Mouse (Mus musculus) heart, embryonic 15.5 days (tissue): ENCODE results near the gene Nop16. TPM values are rescaled to one million over a fixed set of nuclear protein-coding genes. Genes with fewer than 3 reads are reported as not detected.

Experiments
- ATAC-seq: fragments of 200-750 bp; cut with Nextera tagmentation; replicated peaks from 2 replicates; pipeline ENCODE4 v1.8.0; 2017; ENCODE audit warnings: low read depth, moderate TSS enrichment; ENCODE audit not compliant: insufficient number of reproducible peaks, insufficient read depth, low FRiP score
- H3K27ac ChIP-seq: fragments of 300-500 bp; sonication (generic); 2 replicates; pipeline ENCODE4 v1.5.1; 2015; ENCODE audit warnings: mild to moderate bottlenecking, inconsistent platforms
- H3K27me3 ChIP-seq: fragments of 300-500 bp; sonication (generic); 2 replicates; pipeline ENCODE4 v1.6.1; 2015; ENCODE audit warnings: inconsistent platforms
- H3K36me3 ChIP-seq: fragments of 300-500 bp; sonication (generic); 2 replicates; pipeline ENCODE4 v1.6.1; 2015; ENCODE audit warnings: mild to moderate bottlenecking, inconsistent platforms
- H3K4me1 ChIP-seq: fragments of 300-500 bp; sonication (generic); replicated peaks from 2 replicates; pipeline ENCODE4 v1.6.1; 2015; ENCODE audit warnings: inconsistent platforms
- H3K4me2 ChIP-seq: fragments of 300-500 bp; sonication (generic); 2 replicates; pipeline ENCODE4 v1.6.1; 2015; ENCODE audit warnings: inconsistent platforms, mild to moderate bottlenecking, moderate library complexity
- H3K4me3 ChIP-seq: fragments of 300-500 bp; sonication (generic); 2 replicates; pipeline ENCODE4 v1.5.1; 2015; ENCODE audit warnings: mild to moderate bottlenecking, inconsistent platforms
- H3K9ac ChIP-seq: fragments of 300-500 bp; sonication (generic); 2 replicates; pipeline ENCODE4 v1.6.1; 2015; ENCODE audit warnings: mild to moderate bottlenecking, inconsistent platforms
- H3K9me3 ChIP-seq: fragments of 300-500 bp; sonication (generic); replicated peaks from 2 replicates; pipeline ENCODE4 v1.6.1; 2016; ENCODE audit warnings: inconsistent platforms
- WGBS: fragments of 180-500 bp; shearing (Covaris S2); methylation state at CpG from one replicate; pipeline ENCODE4 v1.1.7; 2015; ENCODE audit warnings: mixed read lengths; 5-methylcytosine and 5-hydroxymethylcytosine counted together
- polyA plus RNA-seq: library from polyadenylated mRNA; unstranded; fragments of >200 nt; fragmentation: Nextera tagmentation; extraction: Ambion mirVana; gene quantifications from 2 replicates; pipeline ENCODE4 v1.2.1, GENCODE M21; 2015

The Nop16 gene
- polyA plus RNA-seq, 1 experiment from 2014 or later: 45.5 TPM

DNA sequence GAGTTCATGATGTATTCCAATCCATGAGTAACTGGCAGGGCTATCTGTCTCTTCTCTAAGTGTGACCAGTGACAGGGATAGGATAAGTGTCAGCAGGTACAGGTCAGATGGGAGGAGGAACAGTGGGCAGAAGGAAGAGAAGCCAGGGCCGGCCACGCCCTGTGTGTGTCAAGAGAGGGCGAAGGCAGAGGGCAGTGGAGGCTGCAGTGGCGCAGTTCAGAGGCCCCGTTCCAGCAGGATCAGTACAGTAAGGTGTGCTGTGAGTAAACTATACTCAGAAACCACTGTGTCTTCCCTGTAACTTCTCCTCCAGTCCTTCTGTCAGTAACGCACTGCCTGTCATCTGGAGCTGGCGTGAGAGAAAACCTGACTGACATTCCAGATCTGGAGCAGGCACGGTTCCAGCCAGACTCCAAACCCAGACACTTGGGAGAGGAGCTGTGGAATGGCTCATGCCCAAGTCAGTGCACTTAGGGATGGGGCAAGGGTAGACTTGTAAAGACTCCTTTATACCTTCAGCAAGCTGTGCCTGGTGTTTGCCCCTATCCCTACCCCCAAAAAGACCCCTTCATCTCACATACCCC, 6.3 kb upstream of the Nop16 start:
- Histone ChIP-seq H3K9me3 (no peaks in the 10 kb centered on the region), H3K4me1 (peaks cover 42% of the 10 kb centered on the region), H3K9ac (peak overlapping the region; percentile 26; the same call in 1 of the 2 replicates), H3K36me3 (peaks cover 6% of the 10 kb centered on the region; the same call in 1 of the 2 replicates), H3K4me2 (peak overlapping the region; percentile 42), H3K27me3 (no peaks in the 10 kb centered on the region), H3K27ac (peak overlapping the region; percentile 81), H3K4me3 (no peak overlapping the region)
- peak; percentile 57 for ATAC-seq
- 34% methylated on average over 8 of the region's 8 CpGs for WGBS

- Histone ChIP-seq H3K36me3 (0 out of 2 replicates have a peak, but pooled peaks cover under 1% of the 10 kb centered on the region), H3K9ac (no peak overlapping the region), H3K4me1 (peaks cover 52% of the 10 kb centered on the region), H3K27ac (no peak overlapping the region), H3K9me3 (no peaks in the 10 kb centered on the region), H3K4me3 (no peak overlapping the region), H3K4me2 (no peak overlapping the region), H3K27me3 (no peaks in the 10 kb centered on the region)
- ATAC-seq: no peak
- WGBS: 86% methylated on average over 11 of the region's 11 CpGs
Measured at GRCm38 (mm10) chr13:54593617-54594016, 3.7 kb upstream of the Nop16 start.

GRCm38 (mm10) chr13:54591776-54592356, 2.0 kb upstream of the Nop16 start:
- H3K4me1 ChIP-seq: peaks cover 40% of the 10 kb centered on the region
- peak overlapping the region; percentile 80; the same call in 1 of the 2 replicates for H3K9ac ChIP-seq
- peak overlapping the region; percentile 77; the same call in 1 of the 2 replicates for H3K4me3 ChIP-seq
- no peaks in the 10 kb centered on the region for H3K9me3 ChIP-seq
- H3K36me3 ChIP-seq: peaks cover 15% of the 10 kb centered on the region
- H3K27ac ChIP-seq: no peak overlapping the region
- 86% methylated on average over 8 of the region's 8 CpGs for WGBS
- H3K27me3 ChIP-seq: no peaks in the 10 kb centered on the region
- H3K4me2 ChIP-seq: peak overlapping the region; percentile 71; the same call in 1 of the 2 replicates
- ATAC-seq: no peak

DNA sequence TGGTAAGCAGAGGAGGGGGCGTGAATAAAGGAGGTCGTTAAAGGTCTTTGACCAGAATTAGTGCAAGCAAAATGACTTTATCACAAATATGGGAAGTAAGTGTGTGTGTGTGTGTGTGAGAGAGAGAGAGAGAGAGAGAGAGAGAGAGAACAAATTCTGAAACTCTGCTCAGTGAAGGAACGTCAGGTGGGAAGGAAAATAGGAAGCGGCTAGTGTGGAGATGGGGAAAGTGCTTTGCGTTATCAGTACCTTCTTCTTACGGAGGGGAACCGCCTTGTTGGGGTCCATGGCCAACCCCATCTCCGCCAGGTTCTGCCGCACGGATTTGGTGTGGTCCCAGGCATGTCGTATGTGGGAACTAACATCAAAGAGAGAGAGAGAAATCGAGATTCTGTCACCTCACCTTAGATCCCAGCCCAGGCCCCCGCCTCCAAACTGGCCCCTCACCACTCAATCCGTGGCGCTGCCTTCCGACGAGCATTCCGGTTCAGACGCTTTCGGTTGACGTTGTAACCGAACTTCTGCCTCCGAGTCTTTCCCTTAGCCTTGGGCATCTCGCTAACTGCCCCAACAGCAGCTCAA, 385 bp downstream of the Nop16 start:
- Histone ChIP-seq H3K27ac (peak overlapping the region; percentile 90), H3K27me3 (no peaks in the 10 kb centered on the region), H3K4me3 (peak overlapping the region; percentile 77), H3K4me2 (peak overlapping the region; percentile 71), H3K4me1 (peaks cover 21% of the 10 kb centered on the region), H3K9ac (peak overlapping the region; percentile 79), H3K9me3 (no peaks in the 10 kb centered on the region), H3K36me3 (peaks cover 29% of the 10 kb centered on the region)
- 1% methylated on average over 24 of the region's 24 CpGs for WGBS
- no peak for ATAC-seq

DNA sequence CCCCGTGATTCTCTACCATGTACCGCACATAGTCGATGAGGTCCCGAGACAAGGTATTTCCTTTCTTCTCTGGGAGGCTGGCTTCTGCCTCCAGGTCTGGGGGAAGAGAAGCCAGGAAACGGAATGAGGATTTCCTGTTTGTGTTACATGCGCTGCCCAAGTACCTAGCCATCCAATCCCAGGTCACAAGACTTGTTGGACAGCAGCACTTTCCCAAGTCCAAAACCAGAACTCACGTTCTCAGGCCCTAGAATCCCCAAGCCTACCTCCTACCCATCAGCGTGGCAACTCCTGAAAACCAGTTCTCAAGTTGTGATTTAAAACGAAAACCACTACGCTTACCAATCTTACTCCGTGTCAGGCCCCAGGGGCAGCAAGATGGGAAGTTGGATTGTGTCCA, 4.1 kb downstream of the Nop16 start:
- H3K36me3 ChIP-seq: peaks cover 56% of the 10 kb centered on the region
- no peaks in the 10 kb centered on the region for H3K27me3 ChIP-seq
- H3K9me3 ChIP-seq: no peaks in the 10 kb centered on the region
- H3K4me2 ChIP-seq: no peak overlapping the region
- WGBS: 78% methylated on average over 11 of the region's 11 CpGs
- peaks cover 8% of the 10 kb centered on the region for H3K4me1 ChIP-seq
- no peak overlapping the region for H3K9ac ChIP-seq
- no peak overlapping the region for H3K27ac ChIP-seq
- no peak overlapping the region for H3K4me3 ChIP-seq
- ATAC-seq: no peak

GRCm38 (mm10) chr13:54582860-54583259, 7.0 kb downstream of the Nop16 start:
- H3K4me3 ChIP-seq: no peak overlapping the region
- no peak overlapping the region for H3K27ac ChIP-seq
- no peaks in the 10 kb centered on the region for H3K27me3 ChIP-seq
- H3K9me3 ChIP-seq: no peaks in the 10 kb centered on the region
- no peak overlapping the region for H3K9ac ChIP-seq
- H3K36me3 ChIP-seq: peaks cover 70% of the 10 kb centered on the region
- WGBS: 82% methylated on average over 5 of the region's 5 CpGs
- no peak for ATAC-seq
- H3K4me1 ChIP-seq: no peaks in the 10 kb centered on the region
- no peak overlapping the region for H3K4me2 ChIP-seq

DNA sequence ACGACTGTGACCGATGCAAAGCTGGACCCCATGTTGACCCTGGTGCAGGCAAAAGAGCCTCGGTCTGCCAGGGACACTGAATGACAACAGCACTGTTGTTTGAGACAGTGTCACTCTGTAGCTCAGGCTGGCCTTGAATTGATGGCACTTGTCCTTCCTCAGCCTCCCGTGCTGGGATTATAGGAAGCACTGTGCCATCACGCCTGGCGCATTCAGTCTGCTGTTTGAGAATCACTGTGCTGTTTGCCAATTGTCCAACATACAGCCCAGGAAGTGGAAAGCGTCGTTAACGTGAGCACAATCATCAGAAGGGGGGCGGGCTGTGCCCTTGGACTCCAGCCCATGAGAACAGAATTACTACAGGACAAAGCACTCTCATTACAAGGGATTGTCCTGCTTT, 7.8 kb downstream of the Nop16 start:
- 74% methylated on average over 10 of the region's 10 CpGs for WGBS
- Histone ChIP-seq H3K9ac (no peak overlapping the region), H3K4me1 (no peaks in the 10 kb centered on the region), H3K36me3 (peaks cover 63% of the 10 kb centered on the region), H3K4me3 (no peak overlapping the region), H3K27me3 (no peaks in the 10 kb centered on the region), H3K27ac (no peak overlapping the region), H3K9me3 (no peaks in the 10 kb centered on the region), H3K4me2 (no peak overlapping the region)
- ATAC-seq: no peak

DNA sequence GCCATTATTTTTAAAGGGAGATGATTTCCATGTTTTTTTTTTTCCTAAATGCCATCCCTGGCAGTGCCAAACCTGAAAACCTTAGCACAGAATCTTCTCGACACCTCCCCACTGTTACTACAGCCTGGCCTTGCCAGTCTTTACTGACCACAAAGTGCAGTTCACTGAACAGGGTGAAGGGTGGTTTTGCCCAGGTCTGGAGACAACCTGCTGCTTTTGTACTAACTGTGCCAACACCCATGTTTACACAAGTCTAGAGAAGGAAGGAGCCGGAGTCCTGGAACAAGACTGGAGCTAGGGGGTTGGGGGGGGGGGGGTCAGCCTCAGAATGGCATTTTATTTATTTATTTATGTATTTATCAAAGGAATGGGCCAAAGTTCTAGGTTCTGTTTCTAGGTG, 8.5 kb downstream of the Nop16 start:
- no peak overlapping the region for H3K4me2 ChIP-seq
- H3K36me3 ChIP-seq: peaks cover 59% of the 10 kb centered on the region
- ATAC-seq: no peak
- H3K9ac ChIP-seq: no peak overlapping the region
- H3K9me3 ChIP-seq: no peaks in the 10 kb centered on the region
- WGBS: 76% methylated on average over 2 of the region's 2 CpGs
- peaks cover 6% of the 10 kb centered on the region; the same call in 1 of the 2 replicates for H3K4me1 ChIP-seq
- no peak overlapping the region for H3K4me3 ChIP-seq
- H3K27me3 ChIP-seq: no peaks in the 10 kb centered on the region
- no peak overlapping the region for H3K27ac ChIP-seq

- peaks cover 32% of the 10 kb centered on the region for H3K36me3 ChIP-seq
- peaks cover 20% of the 10 kb centered on the region for H3K4me1 ChIP-seq
- H3K4me2 ChIP-seq: no peak overlapping the region
- H3K4me3 ChIP-seq: no peak overlapping the region
- no peak overlapping the region for H3K9ac ChIP-seq
- no peak for ATAC-seq
- no peaks in the 10 kb centered on the region for H3K9me3 ChIP-seq
- WGBS: 78% methylated on average over 21 of the region's 21 CpGs
- no peaks in the 10 kb centered on the region for H3K27me3 ChIP-seq
- H3K27ac ChIP-seq: no peak overlapping the region
Measured at GRCm38 (mm10) chr13:54577652-54578507, 12.0 kb downstream of the Nop16 start.

DNA sequence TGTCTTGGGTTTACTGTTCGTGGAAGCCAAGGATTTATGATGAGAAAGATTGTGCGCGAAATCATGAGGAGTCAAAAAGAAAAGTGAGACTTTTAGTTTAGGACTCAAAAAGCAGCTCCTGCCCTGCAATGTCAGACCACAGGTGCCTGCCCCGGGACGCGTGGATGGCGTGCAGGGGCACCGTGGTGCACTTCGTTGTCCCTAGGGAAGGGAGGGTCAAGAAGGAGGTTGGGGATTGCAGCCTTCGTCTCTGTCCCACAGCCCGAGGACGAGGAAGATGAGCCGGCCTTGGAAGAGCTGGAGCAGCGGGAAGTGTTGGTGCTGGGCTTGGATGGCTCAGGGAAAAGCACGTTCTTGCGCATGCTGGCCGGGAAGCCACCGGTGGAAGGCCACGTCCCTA, 14.4 kb downstream of the Nop16 start:
- Histone ChIP-seq H3K9ac (peak overlapping the region; percentile 97), H3K4me2 (peak overlapping the region; percentile 89), H3K4me1 (peaks cover 26% of the 10 kb centered on the region), H3K27ac (peak overlapping the region; percentile 87), H3K4me3 (peak overlapping the region; percentile 100), H3K9me3 (no peaks in the 10 kb centered on the region), H3K36me3 (peaks cover 17% of the 10 kb centered on the region), H3K27me3 (no peaks in the 10 kb centered on the region)
- ATAC-seq: peak; percentile 37; the same call in 1 of the 2 replicates
- whole genome bisulfite sequencing: 3% methylated on average over 19 of the region's 19 CpGs

DNA sequence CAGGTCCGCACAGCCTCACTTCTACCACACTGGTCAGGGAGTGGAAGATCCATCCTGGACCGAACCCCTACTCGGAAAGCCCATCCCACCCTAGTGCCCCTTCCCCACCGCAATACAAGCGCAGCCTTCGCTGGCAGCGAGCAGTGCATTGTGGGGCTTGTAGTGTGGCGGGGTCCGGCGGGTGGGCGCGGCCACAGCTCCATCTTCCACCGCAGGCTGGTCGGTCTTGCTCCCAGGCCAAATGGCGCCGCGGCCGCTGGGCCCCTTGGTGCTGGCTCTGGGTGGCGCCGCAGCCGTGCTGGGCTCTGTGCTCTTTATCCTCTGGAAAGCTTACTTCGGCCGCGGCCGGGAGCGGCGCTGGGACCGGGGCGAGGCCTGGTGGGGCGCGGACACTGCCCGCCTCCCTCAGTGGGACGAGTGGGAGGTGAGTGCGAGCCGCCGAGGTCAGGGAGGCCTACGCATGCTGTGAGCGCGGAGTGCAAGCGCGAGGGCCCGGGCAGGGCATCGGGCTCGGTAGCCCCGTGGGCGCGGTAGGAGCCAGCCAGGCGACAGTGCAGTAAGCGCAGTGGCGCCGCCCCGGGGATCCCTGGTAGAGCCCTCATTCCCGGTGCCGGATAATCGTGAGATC, 14.9 kb downstream of the Nop16 start, which contains the start of gene Arl10:
Gene Arl10, plus strand, starts transcription at position 162 of the 628 bp plus-strand sequence.
- peak; percentile 86 for ATAC-seq
- Histone ChIP-seq H3K4me2 (peak within 1 kb of the TSS; percentile 89), H3K9ac (peak within 1 kb of the TSS; percentile 97), H3K4me3 (peak within 1 kb of the TSS; percentile 100), H3K9me3 (no peaks in the 10 kb centered on the region), H3K27me3 (no peaks in the 10 kb centered on the region), H3K4me1 (peaks cover 26% of the 10 kb centered on the region), H3K27ac (peak within 1 kb of the TSS; percentile 87), H3K36me3 (peaks cover 12% of the 10 kb centered on the region)
- under 1% methylated on average over 55 of the region's 55 CpGs for WGBS
